Mouse (Mus musculus) cerebellum, adult 18-20 months (tissue): ENCODE results near the gene 6430571L13Rik.

Source experiments
- DNase-seq, 2 experiments: peaks; one replicate each; pipeline ENCODE4 v3.0.0; 2021

6430571L13Rik gene

GRCm38 (mm10) chr9:107307099-107307872 lies 33.1 kb upstream of the 6430571L13Rik start:
- DNase-seq = no peak

DNA sequence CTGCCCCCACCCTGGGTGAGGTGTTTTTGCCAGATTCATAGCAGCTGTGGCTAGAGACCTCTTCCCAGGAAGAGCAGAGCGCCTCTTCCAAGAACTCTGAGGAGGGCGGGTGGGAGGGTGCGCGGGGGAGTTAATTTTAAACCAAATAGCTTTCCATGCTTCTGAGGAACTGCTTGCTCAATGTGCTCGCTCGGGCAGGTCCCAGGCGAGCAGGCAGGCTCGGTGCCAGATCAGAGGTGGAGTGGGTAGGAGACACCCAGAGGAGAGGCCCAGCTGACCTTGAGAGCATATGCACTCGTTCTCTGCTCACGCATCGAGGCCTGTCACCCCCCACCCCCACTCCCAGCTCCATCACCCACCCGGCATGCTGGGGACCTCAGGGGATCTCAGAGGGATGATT lies 32.5 kb upstream of the 6430571L13Rik start:
- no peak for DNase-seq

DNA sequence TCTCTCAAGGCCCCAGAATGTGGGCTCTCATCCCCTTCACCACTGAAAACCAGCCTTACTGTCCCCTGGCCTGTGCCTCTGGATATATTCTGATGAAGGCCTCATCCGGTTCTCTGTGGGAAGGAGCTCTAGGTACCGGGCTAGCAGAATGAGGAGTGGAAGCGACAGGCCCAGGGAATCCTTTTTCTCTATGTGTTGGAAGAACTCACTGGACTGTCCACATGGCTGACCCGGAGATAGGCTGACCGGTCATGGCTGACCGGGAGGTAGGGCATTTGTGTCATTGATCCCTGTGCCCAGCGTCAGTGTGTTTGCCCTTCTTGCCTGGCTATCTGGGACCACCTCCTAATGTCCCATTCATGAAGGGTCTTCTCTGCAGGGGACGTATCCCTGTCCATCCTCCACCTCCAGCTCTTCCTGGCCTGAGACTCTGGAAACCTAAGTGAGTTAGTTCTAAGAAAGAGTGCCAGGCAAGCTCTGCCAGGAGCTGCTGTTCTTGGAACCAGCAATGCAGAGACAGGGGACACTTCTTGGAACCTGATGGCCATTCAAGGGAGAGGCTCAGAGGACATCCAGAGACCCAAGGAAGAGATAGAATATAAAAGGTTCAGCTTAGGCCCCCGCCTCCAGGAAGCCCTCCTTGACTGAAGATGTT lies 31.9 kb upstream of the 6430571L13Rik start:
- DNase-seq = no peak

DNA sequence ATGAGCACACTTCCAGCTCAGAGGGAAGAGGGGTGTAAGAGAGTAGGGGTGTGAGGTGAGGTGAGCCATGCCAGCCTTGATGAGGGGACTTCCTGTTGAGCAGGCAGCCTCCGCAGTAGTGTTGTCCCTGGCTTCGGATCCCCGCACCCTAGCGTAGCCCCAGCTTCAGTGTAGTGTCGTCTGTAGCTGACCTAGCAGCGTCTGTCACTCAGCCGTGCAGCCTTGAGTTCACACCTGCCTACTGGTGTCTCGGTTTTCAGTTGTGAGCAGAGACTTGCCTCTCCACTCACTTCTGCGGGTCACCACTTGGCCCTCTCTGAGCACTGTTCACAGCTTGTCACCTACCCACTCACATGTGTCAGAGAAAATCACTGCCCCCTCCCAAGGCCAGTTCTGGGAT lies 31.2 kb upstream of the 6430571L13Rik start:
- no peak for DNase-seq

DNA sequence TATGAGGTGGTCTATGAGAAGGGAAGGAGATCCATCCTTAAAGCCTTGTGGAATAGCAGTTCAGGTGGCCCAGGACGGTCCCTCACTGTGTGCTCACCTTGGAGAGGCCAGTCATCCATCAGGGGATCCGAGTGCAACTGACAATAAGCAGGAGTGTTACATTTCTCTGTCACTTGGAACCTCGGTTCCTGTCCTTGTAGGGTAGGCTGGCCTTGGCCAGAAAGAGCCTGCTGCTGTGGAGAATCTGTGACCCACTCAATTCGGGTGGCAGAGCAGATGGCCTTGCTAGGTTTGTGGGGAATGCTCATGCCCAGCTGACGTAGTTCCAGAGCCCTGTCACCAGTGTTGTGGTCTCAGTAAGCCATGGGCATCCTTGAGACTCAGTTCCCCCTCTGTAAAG lies 30.8 kb upstream of the 6430571L13Rik start:
- DNase-seq = no peak

DNA sequence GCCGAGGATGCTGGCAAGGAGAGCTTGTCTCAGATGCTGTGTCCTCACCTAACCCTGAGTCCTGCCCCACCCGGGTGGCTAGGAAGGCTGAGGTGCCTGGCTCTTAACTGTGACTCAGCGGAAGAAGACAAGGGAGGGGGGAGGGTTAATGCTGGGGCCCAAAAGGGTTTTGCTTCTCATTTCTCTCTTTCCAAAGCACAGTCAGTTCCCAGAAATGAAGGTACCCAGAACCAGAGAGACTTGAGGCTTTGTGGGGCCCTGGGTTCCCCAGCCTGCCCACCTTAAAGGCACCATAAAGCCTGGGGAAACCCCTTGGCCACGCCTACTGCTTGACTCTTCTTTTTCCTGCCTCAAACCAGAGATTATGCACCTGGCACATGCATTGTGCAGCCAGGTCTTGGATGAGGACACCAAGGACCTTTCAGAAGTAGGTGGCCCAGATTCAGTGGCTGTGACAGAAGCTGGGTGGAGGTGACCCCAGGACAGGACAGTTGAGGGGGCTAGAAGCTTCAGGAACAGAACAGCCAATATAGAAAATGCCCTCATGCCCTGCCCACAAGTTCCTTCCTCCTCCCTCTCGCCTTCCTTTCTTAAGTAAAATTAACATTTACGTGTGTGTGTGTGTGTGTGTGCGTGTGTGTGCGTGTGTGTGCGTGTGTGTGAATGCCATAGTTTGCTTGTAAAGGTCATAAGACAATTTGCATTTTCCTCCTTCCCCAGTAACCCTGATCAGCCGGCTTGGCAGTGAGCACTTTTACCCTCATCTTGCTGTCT lies 27.4 kb upstream of the 6430571L13Rik start:
- no peak for DNase-seq

DNA sequence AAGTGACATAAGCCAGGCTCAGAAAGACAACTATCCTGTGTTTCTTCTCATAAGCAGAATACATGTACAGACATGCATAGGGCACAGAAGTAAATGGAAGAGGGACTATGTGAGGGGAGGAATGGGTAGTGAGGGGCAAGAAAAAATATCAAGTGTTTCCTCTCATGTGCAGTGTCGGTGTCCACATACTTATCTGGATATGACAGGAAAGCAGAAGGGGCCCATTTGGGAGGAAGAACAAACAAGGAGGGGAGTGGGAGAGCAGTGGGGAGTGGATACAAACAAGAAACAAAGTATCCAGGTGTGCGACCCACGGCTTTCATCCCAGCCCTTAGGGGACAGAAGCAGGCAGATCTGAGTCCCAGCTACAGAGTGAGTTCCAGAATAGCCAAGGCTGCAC lies 26.5 kb upstream of the 6430571L13Rik start:
- DNase-seq = no peak

GRCm38 (mm10) chr9:107315791-107316190 lies 24.6 kb upstream of the 6430571L13Rik start:
- DNase-seq = peak in 1 of 2 experiments; percentile 18

GRCm38 (mm10) chr9:107322461-107323050 lies 17.8 kb upstream of the 6430571L13Rik start:
- DNase-seq = no peak

- DNase-seq = peak; percentile 75 to 78
Measured at GRCm38 (mm10) chr9:107323558-107323957, 16.8 kb upstream of the 6430571L13Rik start.

- peak in 1 of 2 experiments; percentile 29 for DNase-seq
Measured at GRCm38 (mm10) chr9:107324799-107325561, 15.4 kb upstream of the 6430571L13Rik start.

DNA sequence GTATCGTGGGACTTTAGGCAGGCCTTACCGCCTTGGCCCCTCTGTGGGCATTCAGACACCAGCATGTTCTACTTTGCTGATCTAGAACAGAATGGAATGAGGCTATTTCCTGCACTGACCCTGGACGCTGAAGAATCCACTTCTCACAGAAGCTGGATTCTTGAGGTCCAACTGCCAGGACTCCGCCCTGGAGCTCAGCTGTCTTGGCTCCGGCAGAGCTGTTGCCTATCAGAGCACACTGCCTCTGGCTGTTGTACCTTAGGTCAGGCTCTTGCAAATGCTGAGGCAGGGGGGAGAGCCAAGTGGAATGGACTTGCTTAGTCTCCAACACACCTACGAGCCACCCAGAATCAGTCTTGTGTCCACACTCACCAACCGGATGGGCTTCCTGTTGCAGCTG lies 14.5 kb upstream of the 6430571L13Rik start:
- no peak for DNase-seq

GRCm38 (mm10) chr9:107327879-107328620 lies 12.4 kb upstream of the 6430571L13Rik start:
- DNase-seq = no peak

- no peak for DNase-seq
Measured at GRCm38 (mm10) chr9:107330791-107331190, 9.6 kb upstream of the 6430571L13Rik start.

DNA sequence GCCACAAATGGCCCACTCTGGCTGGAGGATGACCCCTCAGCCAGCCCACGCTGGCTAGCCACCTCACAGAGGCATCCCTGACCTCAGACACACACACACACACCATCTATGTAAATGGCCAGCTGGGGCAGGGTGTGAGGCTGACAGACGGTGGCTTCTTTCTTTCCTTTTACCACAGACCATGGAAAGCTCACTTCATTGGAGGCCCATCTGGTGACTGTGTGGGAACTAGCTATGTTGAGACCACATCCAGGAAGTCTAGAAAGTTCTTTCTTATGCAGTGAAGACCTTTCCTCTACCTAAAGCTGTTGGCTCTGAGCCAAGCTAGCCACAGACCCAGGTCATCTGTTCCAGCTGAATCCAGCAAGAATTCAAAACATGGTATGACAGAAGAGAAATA lies 6.7 kb upstream of the 6430571L13Rik start:
- no peak for DNase-seq

DNA sequence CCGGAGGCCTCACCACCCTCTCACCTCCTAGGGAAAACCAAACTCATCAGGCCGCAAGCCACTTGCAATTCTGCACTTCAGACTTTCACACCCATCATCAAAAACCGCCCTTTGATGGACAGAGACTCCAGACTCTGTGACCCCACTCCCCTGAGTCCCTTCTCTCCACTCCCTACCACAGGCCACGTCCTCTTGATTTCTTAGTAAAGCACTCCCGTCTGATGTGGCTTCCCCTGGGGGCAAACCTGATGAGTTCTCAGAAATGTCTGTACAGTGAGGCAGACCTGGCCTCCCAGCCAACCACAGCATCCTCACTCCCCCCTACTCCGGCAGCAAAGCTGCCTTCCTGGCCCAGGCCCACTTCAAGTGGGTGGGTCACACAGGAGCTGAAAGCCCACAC lies 6.0 kb upstream of the 6430571L13Rik start:
- DNase-seq = no peak

DNA sequence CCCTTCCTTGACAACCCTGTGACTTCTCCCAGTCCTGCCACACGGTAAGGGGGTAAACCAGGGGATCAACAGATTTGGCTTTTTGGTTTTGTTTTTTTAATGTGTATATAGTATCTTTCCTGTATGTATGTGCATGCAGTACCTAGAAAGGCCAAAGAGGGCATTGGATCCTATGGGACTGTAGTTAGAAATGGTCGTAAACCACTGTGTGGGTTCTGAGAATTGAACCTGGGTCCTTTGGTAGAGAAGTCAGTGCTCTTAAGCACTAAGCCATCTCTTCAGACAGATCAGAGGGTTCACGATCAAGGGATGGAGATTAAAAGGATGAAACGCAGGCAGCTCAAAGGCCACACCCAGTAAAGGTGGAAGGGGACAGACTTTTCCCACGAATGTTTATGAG lies 5.4 kb upstream of the 6430571L13Rik start:
- DNase-seq = no peak

- peak; percentile 70 to 86 for DNase-seq
Measured at GRCm38 (mm10) chr9:107335909-107336308, 4.5 kb upstream of the 6430571L13Rik start.

DNA sequence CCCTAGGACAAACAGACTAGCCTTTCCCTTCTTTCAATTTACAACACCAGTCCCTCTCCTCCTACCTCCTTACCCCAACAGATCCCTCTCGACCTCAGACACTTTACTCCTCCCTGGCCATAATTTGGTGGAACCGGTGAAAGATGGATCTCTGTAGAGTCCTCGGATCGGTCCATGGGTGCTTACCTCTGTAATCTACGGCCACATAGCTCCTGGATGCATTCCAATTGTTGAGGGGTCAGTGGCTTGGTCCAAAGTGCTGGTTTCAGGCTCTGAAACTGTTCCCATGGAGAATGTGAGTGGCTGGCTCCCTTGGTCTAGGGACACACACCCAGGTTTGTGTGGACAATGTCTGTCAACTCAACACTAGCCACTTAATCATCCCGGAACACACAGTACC lies 4.0 kb upstream of the 6430571L13Rik start:
- no peak for DNase-seq

- peak; percentile 74 to 81 for DNase-seq
Measured at GRCm38 (mm10) chr9:107338172-107338883, 2.1 kb upstream of the 6430571L13Rik start, which contains the start of gene Hemk1. Hemk1 (minus strand) TSS chr9:107338350.
